Mouse (Mus musculus): ENCODE measurements around the gene Irgc1.
"Not testable (repeated sequence)": the region's sequence is repeated elsewhere in the genome, so short reads cannot be mapped to it uniquely, and the experiment has no call there.

Irgc1 gene

DNA sequence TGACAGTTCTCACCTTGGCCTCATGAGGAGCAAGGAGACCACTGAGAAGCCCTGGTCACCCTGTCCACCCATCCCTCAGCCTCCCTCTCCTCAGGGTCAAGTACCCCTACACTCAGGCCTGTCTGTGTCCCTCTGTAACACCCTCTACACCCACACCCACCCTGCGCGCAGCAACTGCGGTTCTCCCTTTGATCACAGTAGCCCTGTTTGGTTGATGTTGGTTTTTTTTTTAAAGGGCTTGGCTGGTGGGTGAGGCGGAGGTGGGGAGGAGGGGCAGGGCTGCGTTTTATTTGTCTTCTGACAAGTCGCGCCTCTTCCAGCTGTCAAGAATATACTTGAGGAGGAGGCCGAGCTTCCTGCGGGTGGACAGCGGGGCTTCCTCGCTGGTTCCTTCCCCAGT lies 20.4 kb downstream of the Irgc1 start:
- DNase-seq: no peak

- DNase-seq: no peak
Measured at GRCm38 (mm10) chr7:24430551-24431345, 21.3 kb downstream of the Irgc1 start.

- DNase-seq: no peak
Measured at GRCm38 (mm10) chr7:24429413-24430112, 22.5 kb downstream of the Irgc1 start.

GRCm38 (mm10) chr7:24428725-24429124 lies 23.4 kb downstream of the Irgc1 start:
- no peak for DNase-seq

- no peak for DNase-seq
Measured at GRCm38 (mm10) chr7:24427168-24427567, 24.9 kb downstream of the Irgc1 start.

GRCm38 (mm10) chr7:24425919-24426318 lies 26.2 kb downstream of the Irgc1 start:
- DNase-seq: no peak

GRCm38 (mm10) chr7:24423956-24424732 lies 28.0 kb downstream of the Irgc1 start:
- peak in 1 of 2 experiments; percentile 14 for DNase-seq

DNA sequence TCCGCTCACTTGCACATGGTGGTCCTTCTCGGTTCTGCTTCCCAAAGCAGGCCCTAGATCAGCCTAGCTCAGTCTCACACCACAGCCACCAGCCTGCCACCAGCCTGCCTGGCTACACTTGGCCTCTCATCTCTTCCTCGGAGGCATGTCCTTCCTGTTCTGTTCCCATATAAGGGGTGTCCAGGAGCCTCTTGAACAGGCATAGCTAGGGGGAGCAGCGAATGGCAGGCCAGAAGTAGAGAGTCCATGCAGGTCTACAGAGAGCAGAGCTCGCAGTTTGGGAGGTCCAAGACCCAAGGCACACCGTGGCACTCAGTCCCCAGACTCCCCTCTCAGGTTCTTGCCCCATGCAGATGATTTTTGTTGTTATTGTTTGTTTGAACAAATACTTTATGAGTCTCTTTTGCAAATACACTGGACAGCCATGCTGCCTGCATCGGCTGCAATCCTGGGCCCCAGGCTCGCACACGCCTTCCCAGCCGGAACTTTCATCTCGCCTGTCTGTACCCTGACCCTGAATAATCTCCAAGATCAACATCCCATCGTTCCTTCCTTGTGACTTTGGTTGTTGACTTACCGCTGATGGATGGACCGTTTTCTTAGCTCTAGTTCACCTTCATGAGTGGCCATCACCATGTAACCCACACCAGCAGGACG lies 28.9 kb downstream of the Irgc1 start:
- DNase-seq: no peak

GRCm38 (mm10) chr7:24422251-24422650 lies 29.8 kb downstream of the Irgc1 start:
- DNase-seq: peak; percentile 12 to 34

DNA sequence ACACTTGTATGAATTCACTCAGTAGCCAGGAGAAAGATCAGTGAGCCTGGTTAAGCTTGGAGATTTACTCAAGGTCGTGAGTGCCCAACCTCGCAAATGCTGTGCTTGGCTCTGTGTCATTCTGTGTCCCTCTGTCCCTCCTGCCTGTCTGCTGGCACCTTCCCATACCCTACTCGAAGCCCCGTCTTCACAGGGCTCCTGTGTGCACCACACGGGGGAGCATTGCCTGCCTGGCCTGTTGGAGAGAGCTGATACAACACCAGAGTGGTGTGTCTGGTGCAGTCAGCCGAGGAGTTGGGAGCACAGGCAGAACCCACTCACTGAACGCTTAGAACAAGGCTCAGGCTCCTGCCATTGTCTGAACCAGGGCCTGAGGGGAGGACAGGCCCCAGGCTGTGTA lies 30.4 kb downstream of the Irgc1 start:
- no peak for DNase-seq

DNA sequence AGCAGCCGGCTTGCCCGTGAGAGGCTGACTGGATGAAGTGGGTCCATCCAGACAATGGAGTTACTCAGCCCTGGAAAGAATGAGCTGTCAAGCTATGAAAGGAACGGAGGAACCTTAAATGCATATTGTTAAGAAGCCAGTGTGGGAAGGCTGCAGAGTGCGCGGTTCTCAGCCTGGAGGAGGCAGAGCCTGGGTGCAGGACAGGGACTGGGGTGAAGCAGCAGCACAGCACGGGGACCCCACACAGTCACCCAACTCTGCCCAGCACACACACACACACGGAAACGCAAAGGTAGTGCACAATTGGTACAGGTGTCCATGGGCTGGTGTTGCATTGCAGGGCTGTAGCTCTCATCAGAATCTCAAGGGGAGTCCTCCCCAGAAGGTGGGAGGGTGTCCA lies 32.5 kb downstream of the Irgc1 start:
- no peak for DNase-seq

GRCm38 (mm10) chr7:24415261-24415660 lies 36.8 kb downstream of the Irgc1 start:
- no peak for DNase-seq

GRCm38 (mm10) chr7:24413630-24414029 lies 38.5 kb downstream of the Irgc1 start:
- DNase-seq: no peak

DNA sequence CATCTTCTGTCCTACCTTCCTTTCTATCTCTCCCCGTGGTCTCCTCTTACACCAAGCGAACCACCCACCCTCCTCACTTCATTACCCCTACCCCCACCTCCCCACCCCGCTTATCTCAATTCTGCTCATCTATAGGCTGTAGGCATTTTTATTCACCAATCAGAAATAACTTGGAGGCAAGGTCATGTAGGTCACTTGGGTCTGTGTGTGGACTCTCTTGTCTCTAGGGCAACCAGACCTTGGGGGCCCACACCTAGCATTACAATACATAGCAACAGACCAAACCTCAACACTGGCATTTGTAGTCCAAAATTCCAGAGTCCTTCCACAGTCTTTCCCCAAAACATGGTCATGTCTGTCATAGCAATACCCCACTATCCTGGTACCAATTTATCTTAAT lies 41.3 kb downstream of the Irgc1 start:
- DNase-seq: no peak

DNA sequence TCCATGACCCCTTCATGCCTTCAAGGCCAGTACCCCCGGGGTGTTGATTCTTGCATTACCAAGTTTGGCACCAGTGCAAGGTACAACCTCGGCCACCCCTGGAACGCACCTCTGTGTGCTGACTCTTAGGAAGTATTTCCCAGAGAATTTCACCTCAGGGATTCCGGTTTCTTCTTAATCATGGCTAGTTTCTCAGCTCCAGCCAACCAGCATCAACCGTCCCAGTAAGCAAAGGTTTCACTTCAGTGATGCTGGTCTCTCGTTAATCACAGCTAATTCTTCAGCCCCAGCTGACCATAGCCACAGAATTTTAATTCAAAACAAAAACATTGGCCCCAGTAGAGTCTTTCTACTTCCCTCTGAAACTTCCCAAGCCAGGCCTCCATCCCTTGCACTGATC lies 42.0 kb downstream of the Irgc1 start:
- no peak for DNase-seq

DNA sequence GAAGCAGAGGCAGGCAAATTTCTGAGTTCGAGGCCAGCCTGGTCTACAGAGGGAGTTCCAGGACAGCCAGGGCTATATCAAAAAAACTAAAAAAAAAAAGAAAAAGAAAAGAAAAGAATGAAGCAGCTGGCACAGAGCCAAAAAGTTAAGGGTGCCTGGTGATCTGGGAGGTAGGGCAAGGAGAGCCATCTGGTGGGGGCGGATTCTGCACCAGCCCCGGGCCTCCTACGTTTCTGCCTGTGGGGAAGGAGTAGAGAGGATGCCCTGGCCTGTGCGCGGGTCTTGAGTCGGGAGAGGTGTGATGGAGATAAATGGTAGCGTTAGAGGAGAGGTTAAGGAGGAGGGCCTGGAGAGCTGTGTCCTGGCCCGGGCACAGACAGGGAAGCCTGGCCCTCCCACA lies 43.9 kb downstream of the Irgc1 start:
- no peak for DNase-seq

DNA sequence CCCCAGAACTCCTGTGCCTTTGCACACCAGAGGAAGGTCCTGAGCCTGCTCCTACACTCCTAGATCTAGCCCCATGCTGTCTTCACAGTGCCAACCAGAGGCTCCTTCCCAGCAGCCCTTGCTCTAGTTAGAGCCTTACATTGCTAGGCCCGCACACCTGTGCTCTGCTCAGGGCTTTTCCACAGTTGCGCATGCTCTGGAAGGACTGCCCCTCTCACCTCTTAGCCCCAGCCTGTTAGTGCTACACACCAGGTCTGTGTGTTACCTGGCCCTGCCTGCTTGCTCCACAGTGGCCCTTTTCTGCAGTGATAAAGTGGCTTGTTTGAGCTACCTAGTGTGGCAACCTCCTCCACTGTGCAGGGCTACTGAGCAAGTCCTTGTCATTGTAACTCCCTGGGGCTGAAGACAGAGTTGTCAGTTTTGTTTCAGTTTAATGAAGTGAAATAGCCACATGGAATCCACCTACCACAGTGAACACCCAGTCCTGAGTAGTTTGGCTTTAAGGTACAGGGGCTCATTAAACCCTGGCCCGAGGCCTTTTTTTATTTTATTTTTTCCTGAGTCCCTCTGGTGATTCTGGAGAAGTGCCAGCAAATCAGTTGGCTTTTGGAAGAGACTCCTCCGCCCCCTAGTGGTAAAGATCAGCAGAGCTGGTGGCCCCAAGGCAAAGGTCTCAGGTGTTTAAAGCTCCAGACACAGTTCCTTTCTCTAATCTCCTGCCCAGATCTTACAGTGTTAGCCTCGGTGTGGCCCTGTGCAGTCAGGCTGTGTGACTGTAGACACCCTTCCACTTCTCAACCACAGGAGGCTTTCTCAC lies 45.4 kb downstream of the Irgc1 start:
- peak; percentile 70 to 79 for DNase-seq

GRCm38 (mm10) chr7:24405649-24406048 lies 46.4 kb downstream of the Irgc1 start:
- DNase-seq: no peak

- DNase-seq: no peak
Measured at GRCm38 (mm10) chr7:24402851-24403250, 49.2 kb downstream of the Irgc1 start.

DNA sequence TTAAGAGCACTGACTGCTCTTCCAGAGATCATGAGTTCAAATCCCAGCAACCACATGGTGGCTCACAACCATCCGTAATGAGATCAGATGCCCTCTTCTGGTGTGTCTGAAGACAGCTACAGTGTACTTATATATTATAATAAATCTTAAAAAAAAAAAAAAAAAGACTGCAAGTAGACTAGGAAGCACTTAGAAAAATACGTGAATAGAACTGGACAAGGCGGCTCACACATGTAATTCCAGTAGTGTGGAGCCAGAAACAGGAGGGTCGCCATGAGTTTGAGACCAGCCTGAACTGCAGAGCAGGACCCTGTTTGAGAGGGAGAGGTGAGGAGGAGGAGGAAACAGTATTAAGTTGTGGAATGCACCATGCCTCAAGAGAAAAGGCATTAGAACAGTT lies 51.6 kb downstream of the Irgc1 start:
- not testable (repeated sequence) for DNase-seq

DNA sequence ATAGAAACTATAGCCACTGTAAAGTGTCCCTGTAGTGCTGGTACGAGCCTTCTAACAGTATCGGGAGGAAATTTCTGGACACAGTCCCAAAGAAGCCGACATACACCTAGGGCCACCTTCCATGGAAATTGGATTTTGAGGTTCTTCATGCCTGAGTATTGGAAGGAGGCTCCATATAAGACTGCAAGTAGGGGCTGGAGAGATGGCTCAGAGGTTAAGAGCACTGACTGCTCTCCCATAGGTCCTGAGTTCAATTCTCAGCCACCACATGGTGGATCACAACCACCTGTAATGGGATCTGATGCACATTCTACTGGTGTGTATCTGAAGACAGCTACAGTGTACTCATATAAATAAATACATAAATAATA lies 52.0 kb downstream of the Irgc1 start:
- no peak for DNase-seq
